Mouse (Mus musculus): ENCODE measurements at regions not wholly inside any gene's neighbourhood (a gene's known extent, or its start where the extent isn't known, plus 50 kb on each side); places are given as distances from the start of the nearest gene placed in this dataset.

GRCm38 (mm10) chr2:171365553-171365952, 633.9 kb downstream of the Dok5 start:
- TF ChIP-seq CTCF (IDR thresholded peaks at IDR 0.05; ENCODE audit: extremely low read depth, insufficient read length, insufficient replicate concordance, low read depth, low read length): no peak
- no peak for TF ChIP-seq POLR2A (IDR thresholded peaks at IDR 0.05; ENCODE audit: low read depth, low read length)
